Mouse (Mus musculus): ENCODE measurements at regions not wholly inside any gene's neighbourhood (a gene's known extent, or its start where the extent isn't known, plus 50 kb on each side); places are given as distances from the start of the nearest gene placed in this dataset.

DNA sequence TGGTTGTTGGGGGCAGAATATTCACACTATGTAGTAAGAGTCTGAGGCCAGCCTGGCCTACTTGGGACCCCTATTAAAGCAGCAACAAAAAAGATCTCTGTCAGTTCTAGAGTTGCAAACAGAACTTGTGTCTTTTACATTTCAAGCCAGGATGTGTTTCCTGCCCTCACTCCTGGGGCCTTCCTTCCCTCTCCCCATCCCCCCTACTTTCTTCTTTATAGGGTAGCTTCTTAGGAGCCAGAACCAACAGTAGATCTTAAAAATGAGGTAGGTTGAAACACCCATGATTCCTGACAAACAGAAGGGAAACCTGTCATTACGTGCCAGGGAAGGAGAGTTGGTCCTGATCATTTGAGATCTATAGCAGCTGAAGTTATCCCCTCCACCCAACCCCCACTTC lies 198.0 kb upstream of the Trib2 start:
- ATAC-seq (no peak), DNase-seq (ENCODE audit: low spot score) (no peak)
- Histone ChIP-seq H3K9ac (replicated peaks; ENCODE audit: low read length) (no peak overlapping the region), H3K4me3 (ENCODE audit: low read length) (no peak overlapping the region), H3K4me1 (ENCODE audit: insufficient read depth, low read length) (peaks cover 7% of the 10 kb centered on the region), H3K9me3 (ENCODE audit: low read length) (no peaks in the 10 kb centered on the region), H3K36me3 (ENCODE audit: insufficient read depth, low read length) (no peaks in the 10 kb centered on the region), H3K27ac (no peak overlapping the region), H3K27me3 (ENCODE audit: insufficient read depth, low read length) (no peaks in the 10 kb centered on the region), H3K4me2 (ENCODE audit: low read depth, low read length) (no peak overlapping the region)
- no peak for TF ChIP-seq CTCF (IDR thresholded peaks at IDR 0.05; ENCODE audit: low read depth)
- 92% methylated on average over 1 of the region's 1 CpGs for WGBS

DNA sequence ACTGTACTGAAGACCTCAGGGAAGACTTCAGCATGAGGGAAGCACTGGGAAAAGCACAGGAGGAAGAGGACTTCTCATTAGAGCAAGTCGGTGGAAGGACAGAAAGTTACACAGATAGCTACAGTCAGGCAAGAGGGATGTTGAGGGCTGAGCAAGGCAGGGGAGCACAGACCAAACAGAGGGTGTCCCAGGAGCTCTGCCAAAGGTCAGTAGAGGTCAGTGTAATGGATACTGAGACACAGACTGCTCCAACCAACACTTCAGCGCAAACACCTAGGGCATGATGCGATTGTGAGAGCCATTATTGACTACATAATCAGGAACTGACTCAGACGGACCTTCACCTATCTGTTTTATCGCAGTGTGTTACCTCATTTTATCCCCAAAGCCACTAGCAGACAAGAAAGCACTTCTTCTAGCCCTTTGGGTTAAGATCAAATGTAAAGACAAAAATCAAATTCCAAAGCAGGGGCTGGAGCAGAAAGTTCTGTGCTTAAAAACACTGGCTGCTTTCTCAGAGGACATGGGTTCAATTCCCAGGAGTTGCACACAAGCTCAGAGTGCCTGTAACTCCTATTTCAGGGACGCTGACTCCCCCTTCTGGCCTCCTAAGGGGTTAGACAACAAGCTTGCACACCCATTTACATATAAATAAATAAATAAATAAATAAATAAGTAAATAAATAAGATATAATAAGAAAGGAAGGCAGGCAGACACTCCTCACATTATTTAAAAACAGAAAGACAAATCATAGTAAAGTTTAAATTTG lies 197.3 kb upstream of the Trib2 start:
- no peak overlapping the region for H3K9ac ChIP-seq (replicated peaks; ENCODE audit: low read length)
- H3K36me3 ChIP-seq (ENCODE audit: insufficient read depth, low read length) = no peaks in the 10 kb centered on the region
- ATAC-seq = no peak
- H3K4me3 ChIP-seq (ENCODE audit: low read length) = no peak overlapping the region
- peaks cover 7% of the 10 kb centered on the region for H3K4me1 ChIP-seq (ENCODE audit: insufficient read depth, low read length)
- H3K9me3 ChIP-seq (ENCODE audit: low read length) = no peaks in the 10 kb centered on the region
- H3K27me3 ChIP-seq (ENCODE audit: insufficient read depth, low read length) = no peaks in the 10 kb centered on the region
- no peak for DNase-seq (ENCODE audit: low spot score)
- H3K27ac ChIP-seq = no peak overlapping the region
- WGBS = 87% methylated on average over 6 of the region's 6 CpGs
- TF ChIP-seq CTCF (IDR thresholded peaks at IDR 0.05; ENCODE audit: low read depth) = no peak
- no peak overlapping the region for H3K4me2 ChIP-seq (ENCODE audit: low read depth, low read length)

DNA sequence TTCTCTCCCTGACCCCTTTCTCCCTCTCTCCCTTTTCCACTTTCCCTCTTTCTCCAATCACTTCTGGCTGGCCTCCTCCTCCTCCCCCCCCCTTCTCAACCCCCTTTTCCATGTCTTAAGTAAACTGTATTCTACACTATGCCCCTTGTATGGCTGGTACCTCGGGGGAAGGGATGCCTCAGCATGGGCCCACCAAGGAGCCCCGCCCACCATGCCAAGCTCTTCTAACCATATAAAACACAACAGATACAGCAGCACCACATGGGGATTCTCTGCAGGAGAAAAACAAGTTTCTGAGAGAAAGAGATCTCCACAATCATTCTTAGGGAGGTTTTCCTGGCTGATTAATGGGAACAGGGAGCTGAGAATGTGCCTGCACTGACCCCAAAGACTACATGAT lies 196.6 kb upstream of the Trib2 start:
- H3K4me3 ChIP-seq (ENCODE audit: low read length) = no peak overlapping the region
- WGBS = 77% methylated on average over 2 of the region's 2 CpGs
- DNase-seq (ENCODE audit: low spot score) (no peak), ATAC-seq (no peak)
- no peak for TF ChIP-seq CTCF (IDR thresholded peaks at IDR 0.05; ENCODE audit: low read depth)
- no peaks in the 10 kb centered on the region for H3K27me3 ChIP-seq (ENCODE audit: insufficient read depth, low read length)
- peaks cover 7% of the 10 kb centered on the region for H3K4me1 ChIP-seq (ENCODE audit: insufficient read depth, low read length)
- no peak overlapping the region for H3K4me2 ChIP-seq (ENCODE audit: low read depth, low read length)
- H3K36me3 ChIP-seq (ENCODE audit: insufficient read depth, low read length) = no peaks in the 10 kb centered on the region
- H3K27ac ChIP-seq = no peak overlapping the region
- H3K9ac ChIP-seq (replicated peaks; ENCODE audit: low read length) = no peak overlapping the region
- H3K9me3 ChIP-seq (ENCODE audit: low read length) = no peaks in the 10 kb centered on the region

DNA sequence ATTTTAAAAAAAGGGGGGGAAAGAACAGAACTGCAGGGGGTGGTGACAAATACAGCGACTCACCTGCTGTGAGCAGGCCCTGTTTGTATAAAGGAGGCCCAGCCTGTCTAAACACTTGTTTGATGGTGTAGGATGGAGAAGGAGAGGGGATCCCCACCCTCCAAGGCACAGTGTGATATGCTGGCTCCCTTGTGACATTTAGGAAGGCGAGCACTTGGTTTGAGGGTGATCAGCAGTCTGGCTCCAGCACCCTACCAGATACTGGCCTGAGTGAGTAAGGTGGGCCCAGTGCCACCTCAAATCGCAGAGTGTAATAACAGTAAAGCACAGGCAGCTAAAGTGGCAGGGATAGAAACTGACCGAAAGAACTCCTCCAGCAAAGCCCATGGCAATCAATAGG lies 195.4 kb upstream of the Trib2 start:
- H3K27me3 ChIP-seq (ENCODE audit: insufficient read depth, low read length) = no peaks in the 10 kb centered on the region
- no peak for TF ChIP-seq CTCF (IDR thresholded peaks at IDR 0.05; ENCODE audit: low read depth)
- H3K27ac ChIP-seq = no peak overlapping the region
- H3K9ac ChIP-seq (replicated peaks; ENCODE audit: low read length) = no peak overlapping the region
- no peaks in the 10 kb centered on the region for H3K9me3 ChIP-seq (ENCODE audit: low read length)
- WGBS = 66% methylated on average over 4 of the region's 4 CpGs
- no peaks in the 10 kb centered on the region for H3K36me3 ChIP-seq (ENCODE audit: insufficient read depth, low read length)
- H3K4me1 ChIP-seq (ENCODE audit: insufficient read depth, low read length) = peaks cover 7% of the 10 kb centered on the region
- no peak overlapping the region for H3K4me3 ChIP-seq (ENCODE audit: low read length)
- H3K4me2 ChIP-seq (ENCODE audit: low read depth, low read length) = no peak overlapping the region
- DNase-seq (ENCODE audit: low spot score) (no peak), ATAC-seq (0 out of 2 replicates have a peak, but pooled peaks have one; percentile 10)

DNA sequence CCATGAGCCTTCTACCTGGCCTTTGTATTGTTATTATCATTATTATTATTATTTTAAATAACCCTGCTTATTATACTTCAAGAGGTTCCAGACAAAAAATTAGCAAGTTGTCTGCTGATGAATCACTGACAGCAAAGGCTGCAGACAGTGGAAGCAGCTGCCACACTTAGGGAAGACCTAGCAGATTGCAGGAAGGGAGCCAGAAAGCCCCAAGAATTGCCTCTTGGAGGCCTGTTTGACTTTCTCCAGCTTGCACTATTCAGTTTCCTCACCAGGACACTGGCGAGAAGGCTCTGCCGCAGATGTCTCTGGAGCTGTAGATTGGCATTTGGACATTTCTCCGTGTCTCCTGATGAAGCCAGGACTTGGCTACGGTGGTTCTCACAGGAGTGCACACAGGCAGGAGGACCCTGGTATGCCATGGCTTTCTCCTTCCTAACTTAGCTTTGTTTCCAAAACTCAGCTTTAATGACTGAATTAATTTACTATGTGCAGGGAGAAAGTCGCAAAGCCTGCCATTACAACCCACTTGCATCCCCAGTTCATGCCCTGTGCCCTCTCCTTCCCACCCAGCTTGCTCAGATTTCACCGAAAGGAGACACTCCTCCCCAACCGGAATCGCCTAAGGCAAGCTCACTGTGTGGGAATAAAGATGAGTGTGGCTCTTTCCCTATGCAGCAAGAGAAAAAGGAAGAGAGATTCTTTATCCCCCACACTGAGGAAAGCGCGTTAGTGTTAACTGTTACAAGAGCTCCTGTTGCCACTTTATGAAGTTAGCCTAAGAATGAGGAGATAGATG lies 193.3 kb upstream of the Trib2 start:
- Histone ChIP-seq H3K9me3 (ENCODE audit: low read length) (no peaks in the 10 kb centered on the region), H3K36me3 (ENCODE audit: insufficient read depth, low read length) (no peaks in the 10 kb centered on the region), H3K27ac (peak overlapping the region; percentile 28; the same call in 1 of the 2 replicates), H3K4me1 (ENCODE audit: insufficient read depth, low read length) (peaks cover 7% of the 10 kb centered on the region), H3K4me3 (ENCODE audit: low read length) (no peak overlapping the region), H3K4me2 (ENCODE audit: low read depth, low read length) (no peak overlapping the region), H3K9ac (replicated peaks; ENCODE audit: low read length) (no peak overlapping the region), H3K27me3 (ENCODE audit: insufficient read depth, low read length) (no peaks in the 10 kb centered on the region)
- DNase-seq (ENCODE audit: low spot score) = peak; percentile 32
- WGBS = 55% methylated on average over 10 of the region's 10 CpGs
- no peak for TF ChIP-seq CTCF (IDR thresholded peaks at IDR 0.05; ENCODE audit: low read depth)
- ATAC-seq = no peak

DNA sequence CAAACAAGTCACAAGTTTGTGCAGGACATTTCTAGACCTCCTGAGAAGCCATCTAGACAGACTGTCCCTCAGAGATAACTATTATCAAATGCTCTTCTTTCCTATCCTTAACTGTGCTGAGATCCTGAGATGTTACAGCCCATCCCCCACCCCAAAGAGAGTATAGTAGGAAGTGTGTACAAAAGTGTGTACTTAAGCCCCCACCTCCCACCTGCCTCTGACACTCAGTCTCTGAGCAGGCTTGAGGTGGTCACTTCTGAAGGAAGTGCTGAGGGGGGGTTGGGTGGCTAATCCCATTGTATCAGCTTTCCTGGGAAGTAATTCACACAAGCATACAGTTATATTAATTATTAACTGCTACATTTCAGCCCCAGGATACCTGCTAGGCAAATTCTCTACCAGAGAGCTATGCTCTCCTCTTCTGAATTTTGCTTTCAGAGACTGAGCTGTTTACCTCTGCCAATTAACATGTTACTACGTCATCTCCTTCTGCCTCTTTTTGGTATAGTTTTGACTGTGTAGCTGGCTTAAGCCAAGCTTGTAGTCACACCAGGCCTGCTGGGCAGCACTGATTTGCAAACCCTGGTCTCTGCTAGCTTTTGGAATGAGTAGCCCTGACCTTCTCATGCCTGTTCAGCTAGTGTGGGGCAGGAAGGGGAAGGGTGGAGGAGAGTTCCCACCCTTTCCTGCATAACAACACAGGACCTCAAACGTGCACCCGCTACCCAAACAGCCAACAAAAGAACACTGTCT lies 192.2 kb upstream of the Trib2 start:
- Histone ChIP-seq H3K4me2 (ENCODE audit: low read depth, low read length) (no peak overlapping the region), H3K36me3 (ENCODE audit: insufficient read depth, low read length) (no peaks in the 10 kb centered on the region), H3K9ac (replicated peaks; ENCODE audit: low read length) (no peak overlapping the region), H3K27me3 (ENCODE audit: insufficient read depth, low read length) (no peaks in the 10 kb centered on the region), H3K27ac (no peak overlapping the region), H3K4me1 (ENCODE audit: insufficient read depth, low read length) (peaks cover 7% of the 10 kb centered on the region), H3K9me3 (ENCODE audit: low read length) (no peaks in the 10 kb centered on the region), H3K4me3 (ENCODE audit: low read length) (no peak overlapping the region)
- DNase-seq (ENCODE audit: low spot score) (peak; percentile 9), ATAC-seq (no peak)
- WGBS = 34% methylated on average over 3 of the region's 3 CpGs
- TF ChIP-seq CTCF (IDR thresholded peaks at IDR 0.05; ENCODE audit: low read depth) = no peak
